Mouse (Mus musculus): ENCODE results near the gene Psmd5. TPM values are rescaled to one million over a fixed set of nuclear protein-coding genes. Genes with fewer than 3 reads are reported as not detected.
A peak's percentile ranks its signal among the peaks of the same experiment; 100 is the strongest.

Gene Psmd5
- polyA plus RNA-seq, 1 experiment from 2014 or later: 88.9 TPM

DNA sequence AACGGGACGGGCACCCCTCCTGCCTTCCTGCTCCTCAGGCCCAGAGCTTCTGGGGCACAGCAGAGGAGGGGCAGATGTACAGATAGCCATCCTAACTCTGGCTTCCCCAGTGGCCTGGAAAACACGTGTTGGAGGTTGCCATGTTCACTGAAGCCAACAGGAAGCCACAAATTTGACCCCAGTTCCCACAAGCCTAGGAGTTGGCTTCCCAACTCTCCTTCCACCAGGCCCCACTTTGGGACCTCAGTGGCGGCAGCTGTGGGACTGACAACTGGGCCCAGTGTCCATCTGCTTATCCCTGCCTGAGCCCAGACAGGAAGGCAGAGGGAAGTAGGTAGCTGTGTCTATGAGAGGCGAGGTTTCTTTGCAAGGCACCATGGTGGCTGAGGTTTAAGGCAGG, 19.2 kb upstream of the Psmd5 start:
- Histone ChIP-seq H3K9me3 (replicated peaks) (no peaks in the 10 kb centered on the region), H3K27me3 (replicated peaks) (no peaks in the 10 kb centered on the region), H3K4me2 (no peak overlapping the region), H3K9ac (replicated peaks) (no peak overlapping the region), H3K4me3 (replicated peaks) (no peak overlapping the region), H3K4me1 (no peaks in the 10 kb centered on the region), H3K27ac (replicated peaks) (no peak overlapping the region), H3K36me3 (no peaks in the 10 kb centered on the region)
- 80% methylated on average over 5 of the region's 5 CpGs for WGBS
- no peak for ATAC-seq (ENCODE audit: low FRiP score)

DNA sequence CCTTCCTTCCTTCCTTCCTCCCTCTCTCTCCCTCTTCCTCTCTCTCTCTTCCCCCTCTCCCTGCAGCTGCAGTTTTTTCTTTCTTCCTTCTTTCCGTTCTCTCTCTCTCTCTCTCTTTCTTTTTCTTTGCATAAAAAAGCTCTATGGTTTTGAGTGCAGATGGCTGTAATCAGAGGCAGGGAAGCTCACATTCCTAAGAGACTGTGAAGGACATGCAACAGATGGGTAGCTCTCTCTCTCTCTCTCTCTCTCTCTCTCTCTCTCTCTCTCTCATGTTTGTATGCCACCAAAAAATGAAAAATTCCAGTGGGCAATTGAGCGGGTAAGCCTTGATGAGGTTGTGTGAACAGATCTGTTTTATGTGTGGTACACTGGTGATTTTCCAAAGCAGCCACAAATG, 9.4 kb upstream of the Psmd5 start:
- Histone ChIP-seq H3K27me3 (replicated peaks) (no peaks in the 10 kb centered on the region), H3K4me2 (no peak overlapping the region), H3K9ac (replicated peaks) (no peak overlapping the region), H3K27ac (replicated peaks) (no peak overlapping the region), H3K4me3 (replicated peaks) (no peak overlapping the region), H3K4me1 (no peaks in the 10 kb centered on the region), H3K36me3 (no peaks in the 10 kb centered on the region), H3K9me3 (replicated peaks) (no peaks in the 10 kb centered on the region)
- WGBS: 86% methylated on average over 2 of the region's 2 CpGs
- ATAC-seq (ENCODE audit: low FRiP score): no peak

DNA sequence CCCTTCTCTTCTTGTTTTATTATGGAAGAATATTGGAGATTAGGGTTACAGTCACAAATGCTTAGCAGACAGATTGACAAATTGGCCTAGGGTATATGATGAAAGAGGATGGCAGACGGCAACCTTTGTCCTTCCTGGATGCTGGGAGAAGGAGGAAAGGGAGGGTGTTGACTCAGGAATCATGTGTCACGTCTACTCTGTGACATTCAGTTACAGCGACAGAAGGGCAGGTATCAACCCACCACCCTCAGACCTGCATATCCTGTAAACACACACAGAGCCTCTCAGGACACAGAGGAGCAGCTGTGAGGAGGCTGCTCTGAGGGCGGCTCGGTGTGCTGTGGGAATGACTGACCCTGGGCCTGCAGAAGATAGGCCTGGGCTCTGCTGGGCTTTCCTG, 8.4 kb upstream of the Psmd5 start:
- no peaks in the 10 kb centered on the region for H3K36me3 ChIP-seq
- H3K27me3 ChIP-seq (replicated peaks): no peaks in the 10 kb centered on the region
- WGBS: 62% methylated on average over 5 of the region's 5 CpGs
- H3K9ac ChIP-seq (replicated peaks): no peak overlapping the region
- ATAC-seq (ENCODE audit: low FRiP score): no peak
- no peaks in the 10 kb centered on the region for H3K9me3 ChIP-seq (replicated peaks)
- no peak overlapping the region for H3K4me2 ChIP-seq
- H3K4me1 ChIP-seq: no peaks in the 10 kb centered on the region
- H3K4me3 ChIP-seq (replicated peaks): no peak overlapping the region
- H3K27ac ChIP-seq (replicated peaks): no peak overlapping the region

DNA sequence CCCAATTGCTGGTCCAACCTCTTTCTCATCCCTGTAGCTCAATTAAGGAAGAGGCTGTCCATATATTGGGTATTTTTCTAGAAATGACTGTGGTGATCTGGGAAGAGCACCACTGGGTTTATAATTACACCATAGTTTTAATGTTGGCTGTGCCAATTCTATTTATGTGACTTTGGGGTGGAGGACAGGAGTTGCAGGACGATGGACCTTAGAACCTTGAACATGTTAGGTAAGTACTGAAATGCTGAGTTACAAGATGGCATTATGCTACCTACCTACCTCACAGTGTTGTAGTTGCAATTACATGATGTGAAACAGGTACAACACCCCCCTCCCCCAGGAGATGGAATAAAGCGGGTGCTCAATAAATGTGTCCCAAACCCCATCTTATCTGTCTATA, 8.0 kb upstream of the Psmd5 start:
- no peaks in the 10 kb centered on the region for H3K36me3 ChIP-seq

DNA sequence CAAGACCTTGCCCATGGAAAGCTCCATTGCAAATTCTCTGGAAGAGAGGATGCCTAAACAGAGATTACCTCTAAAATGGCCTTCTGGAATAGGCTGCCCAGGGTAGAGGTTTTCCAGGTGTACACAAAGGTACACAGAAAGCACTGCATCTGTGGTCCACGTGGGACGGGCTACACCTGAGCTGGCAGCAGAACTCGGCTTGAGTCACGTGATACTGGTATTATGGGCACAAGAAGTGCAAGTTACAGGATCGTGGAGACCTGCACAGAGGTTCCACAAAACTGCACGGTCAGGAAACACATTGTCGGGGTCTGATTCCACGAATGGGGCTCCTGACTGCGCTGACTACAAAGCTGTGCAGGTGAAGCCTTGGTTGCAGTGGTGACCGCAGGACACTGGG, 5.3 kb upstream of the Psmd5 start:
- ATAC-seq (ENCODE audit: low FRiP score): no peak
- no peak overlapping the region for H3K4me2 ChIP-seq
- H3K27me3 ChIP-seq (replicated peaks): peaks cover 4% of the 10 kb centered on the region
- no peak overlapping the region for H3K27ac ChIP-seq (replicated peaks)
- WGBS: 92% methylated on average over 10 of the region's 10 CpGs
- no peaks in the 10 kb centered on the region for H3K4me1 ChIP-seq
- no peaks in the 10 kb centered on the region for H3K36me3 ChIP-seq
- no peak overlapping the region for H3K4me3 ChIP-seq (replicated peaks)
- no peaks in the 10 kb centered on the region for H3K9me3 ChIP-seq (replicated peaks)
- H3K9ac ChIP-seq (replicated peaks): no peak overlapping the region

More for the DNA sequence above, 8.0 kb upstream of the Psmd5 start:
- H3K27ac ChIP-seq (replicated peaks): no peak overlapping the region
- ATAC-seq (ENCODE audit: low FRiP score): no peak
- WGBS: 95% methylated on average over 2 of the region's 2 CpGs
- H3K4me2 ChIP-seq: no peak overlapping the region
- H3K27me3 ChIP-seq (replicated peaks): no peaks in the 10 kb centered on the region
- H3K9ac ChIP-seq (replicated peaks): no peak overlapping the region
- H3K4me1 ChIP-seq: no peaks in the 10 kb centered on the region
- no peaks in the 10 kb centered on the region for H3K9me3 ChIP-seq (replicated peaks)
- no peak overlapping the region for H3K4me3 ChIP-seq (replicated peaks)

DNA sequence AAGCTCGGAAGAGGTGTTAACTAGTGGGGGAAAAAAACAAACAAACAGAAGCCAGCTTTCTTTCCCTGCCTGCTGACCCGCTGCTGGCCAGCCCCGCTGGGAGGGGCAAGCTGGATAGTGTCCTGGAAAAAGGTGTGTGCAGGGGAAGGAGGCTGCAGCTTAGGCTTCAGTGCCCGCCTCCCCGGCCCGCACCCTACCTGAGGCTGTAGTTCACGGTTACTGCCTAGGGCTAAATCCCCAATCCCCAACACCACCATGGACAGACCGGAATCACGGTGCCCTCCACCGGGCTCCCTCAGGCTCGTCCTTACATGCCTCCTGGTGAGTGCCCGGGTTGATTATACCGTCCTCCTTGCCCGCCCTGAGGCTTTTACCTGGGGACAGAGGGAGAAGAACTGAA, 497 bp downstream of the Psmd5 start, which contains the start of gene Cutal:
TSS of gene Cutal (plus strand) at position 126 of the 400 bp plus-strand sequence.
- peaks cover 18% of the 10 kb centered on the region for H3K4me1 ChIP-seq
- 0 out of 2 replicates have a peak within 1 kb of the TSS, but pooled peaks have one; percentile 17 for H3K9ac ChIP-seq (replicated peaks)
- H3K4me2 ChIP-seq: peak within 1 kb of the TSS; percentile 36

DNA sequence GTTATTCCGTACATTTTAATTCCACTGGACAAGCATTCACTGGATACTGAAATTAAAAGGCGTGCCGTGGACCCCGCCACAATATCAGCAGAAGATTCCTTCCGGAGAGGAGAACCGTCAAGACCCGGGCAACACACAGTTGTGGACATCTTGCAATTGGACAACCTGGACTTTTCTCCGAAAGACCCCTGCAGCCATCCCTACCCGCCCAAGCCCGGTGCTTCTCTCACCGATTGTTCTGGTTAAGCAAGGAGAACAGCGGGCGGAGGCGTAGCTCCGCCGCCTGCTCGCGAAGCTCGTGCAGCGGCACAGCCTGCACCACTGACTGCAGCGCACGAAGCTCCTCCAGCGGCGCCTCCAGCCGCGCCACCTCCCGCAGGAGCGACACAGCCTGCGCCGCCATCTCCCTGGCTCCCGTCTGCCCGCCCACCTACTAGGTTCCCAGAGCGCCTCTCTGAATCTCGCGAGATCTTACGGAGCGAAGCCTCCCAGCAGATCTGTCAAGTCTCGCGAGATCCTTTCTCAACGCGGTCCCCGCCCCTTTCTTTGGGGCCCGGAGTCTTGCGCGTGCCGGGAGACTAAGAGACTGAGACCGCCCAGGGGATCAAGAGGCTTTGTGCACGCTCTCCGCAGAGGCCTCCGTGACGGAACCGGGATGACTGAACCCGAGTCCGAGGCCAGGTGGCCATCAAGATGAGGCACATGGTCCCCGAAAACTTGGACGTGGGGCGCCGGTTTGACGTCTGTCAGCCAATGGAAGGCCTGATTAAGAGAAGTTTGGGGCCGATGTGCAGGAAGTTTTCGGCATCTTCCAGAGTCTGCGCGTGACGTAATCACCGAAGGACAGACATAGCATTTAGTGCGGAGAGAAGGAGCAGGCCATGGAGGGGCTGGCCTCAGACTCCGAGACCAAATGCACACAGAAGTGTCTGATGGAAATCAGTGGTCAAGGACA, 4.0 kb downstream of the Psmd5 start:
- Histone ChIP-seq H3K27me3 (replicated peaks) (peaks cover 24% of the 10 kb centered on the region), H3K27ac (replicated peaks) (peak overlapping the region; percentile 93), H3K4me2 (peak overlapping the region; percentile 68), H3K4me3 (replicated peaks) (peak overlapping the region; percentile 93), H3K4me1 (peaks cover 41% of the 10 kb centered on the region), H3K36me3 (peaks cover 4% of the 10 kb centered on the region), H3K9me3 (replicated peaks) (no peaks in the 10 kb centered on the region), H3K9ac (replicated peaks) (peak overlapping the region; percentile 95)
- under 1% methylated on average over 67 of the region's 67 CpGs for WGBS
- ATAC-seq (ENCODE audit: low FRiP score): peak; percentile 99

More for the DNA sequence above, 497 bp downstream of the Psmd5 start, which contains the start of gene Cutal:
- H3K9me3 ChIP-seq (replicated peaks): no peaks in the 10 kb centered on the region
- ATAC-seq (ENCODE audit: low FRiP score): no peak
- no peak within 1 kb of the TSS for H3K27ac ChIP-seq (replicated peaks)
- no peak within 1 kb of the TSS; the same call in 1 of the 2 replicates for H3K4me3 ChIP-seq (replicated peaks)
- H3K27me3 ChIP-seq (replicated peaks): peaks cover 26% of the 10 kb centered on the region
- 2% methylated on average over 14 of the region's 14 CpGs for WGBS
- H3K36me3 ChIP-seq: no peaks in the 10 kb centered on the region

DNA sequence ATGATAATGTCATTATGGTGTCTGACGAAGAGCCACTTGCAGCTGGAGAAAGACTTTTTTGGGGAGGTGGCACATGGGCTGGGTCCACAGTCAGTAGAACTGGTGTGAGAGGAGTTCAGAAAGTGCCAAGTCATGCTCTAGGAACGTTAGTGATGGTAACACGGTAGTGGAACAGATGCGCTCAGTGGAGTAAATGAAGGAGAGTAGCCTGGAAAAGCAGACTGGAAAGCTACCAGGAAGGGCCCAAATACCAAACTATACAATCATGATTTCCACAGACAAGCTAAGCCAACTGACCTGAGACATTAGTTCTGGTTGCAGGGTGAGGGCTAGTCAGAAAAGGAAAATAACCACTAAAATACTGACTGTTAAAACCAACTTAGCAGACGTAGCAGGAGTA, 5.1 kb downstream of the Psmd5 start:
- peaks cover 41% of the 10 kb centered on the region for H3K4me1 ChIP-seq
- no peaks in the 10 kb centered on the region for H3K9me3 ChIP-seq (replicated peaks)
- peak overlapping the region; percentile 40 for H3K9ac ChIP-seq (replicated peaks)
- H3K27me3 ChIP-seq (replicated peaks): peaks cover 18% of the 10 kb centered on the region
- H3K36me3 ChIP-seq: peaks cover 16% of the 10 kb centered on the region
- ATAC-seq (ENCODE audit: low FRiP score): no peak
- peak overlapping the region; percentile 93 for H3K4me3 ChIP-seq (replicated peaks)
- WGBS: 28% methylated on average over 5 of the region's 5 CpGs
- no peak overlapping the region for H3K27ac ChIP-seq (replicated peaks)
- peak overlapping the region; percentile 68 for H3K4me2 ChIP-seq

DNA sequence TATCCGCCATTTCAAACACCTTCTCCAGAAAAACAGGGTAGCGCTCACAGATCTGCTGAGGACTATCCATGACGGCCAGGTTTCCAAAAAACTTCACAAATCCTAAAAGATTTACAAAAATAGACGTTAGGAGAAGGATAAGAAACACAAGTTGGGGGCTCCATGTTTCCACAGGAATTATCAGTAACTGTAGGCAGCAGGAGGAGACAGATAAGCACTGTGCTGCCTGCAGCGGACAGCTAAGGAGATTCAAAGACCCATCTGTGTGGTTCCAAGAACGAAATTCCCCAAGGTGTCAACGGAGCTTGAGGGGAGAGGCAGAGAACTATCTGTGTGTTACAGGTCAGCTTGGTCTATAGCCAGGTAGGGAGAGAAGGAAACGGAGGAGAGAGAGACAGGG, 17.0 kb downstream of the Psmd5 start:
- Histone ChIP-seq H3K27ac (replicated peaks) (no peak overlapping the region), H3K27me3 (replicated peaks) (no peaks in the 10 kb centered on the region), H3K4me1 (no peaks in the 10 kb centered on the region), H3K9me3 (replicated peaks) (no peaks in the 10 kb centered on the region), H3K36me3 (peaks cover 84% of the 10 kb centered on the region), H3K9ac (replicated peaks) (no peak overlapping the region), H3K4me3 (replicated peaks) (no peak overlapping the region), H3K4me2 (no peak overlapping the region)
- WGBS: 93% methylated on average over 8 of the region's 8 CpGs
- no peak for ATAC-seq (ENCODE audit: low FRiP score)

DNA sequence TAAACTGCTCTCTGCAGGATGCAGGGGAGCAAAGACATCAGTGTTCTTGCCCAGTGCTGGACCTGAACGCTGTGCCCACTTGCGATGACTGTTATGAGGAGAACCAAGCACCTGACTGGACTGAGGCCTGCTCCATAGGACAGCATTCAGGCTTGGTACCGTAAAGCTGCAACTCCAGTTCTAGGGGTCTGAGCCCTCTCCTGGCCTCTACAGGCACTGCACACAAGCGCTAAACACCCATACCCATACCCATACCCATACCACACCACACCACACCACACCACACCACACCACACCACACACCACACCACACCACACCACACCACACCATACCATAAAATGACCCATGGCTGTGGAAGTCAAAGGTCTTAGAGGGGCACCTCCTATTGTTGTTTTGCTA, 19.5 kb downstream of the Psmd5 start:
- Histone ChIP-seq H3K9ac (replicated peaks) (no peak overlapping the region), H3K27ac (replicated peaks) (no peak overlapping the region), H3K36me3 (peaks cover 89% of the 10 kb centered on the region), H3K27me3 (replicated peaks) (no peaks in the 10 kb centered on the region), H3K4me1 (no peaks in the 10 kb centered on the region), H3K9me3 (replicated peaks) (no peaks in the 10 kb centered on the region), H3K4me3 (replicated peaks) (no peak overlapping the region), H3K4me2 (no peak overlapping the region)
- ATAC-seq (ENCODE audit: low FRiP score): no peak
- 95% methylated on average over 4 of the region's 4 CpGs for WGBS

DNA sequence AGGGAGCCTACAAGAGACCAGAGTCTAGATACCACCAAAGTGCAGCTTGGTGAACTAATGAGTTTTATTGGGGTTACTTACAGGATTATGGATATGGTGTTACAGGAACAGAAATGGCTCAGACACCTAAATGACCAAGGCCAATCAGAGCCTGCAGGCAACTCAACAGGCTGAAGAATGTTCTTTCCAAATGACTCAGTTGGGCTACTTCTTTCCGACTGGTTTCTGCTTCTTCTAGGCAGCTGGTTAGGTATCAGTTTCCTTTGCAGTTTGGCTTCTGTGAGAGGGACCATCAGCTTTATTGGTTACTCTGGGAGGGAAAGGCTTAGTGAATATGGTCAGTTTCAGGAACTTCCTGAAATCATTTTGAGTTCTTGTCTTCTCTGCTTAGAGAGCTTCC, 27.1 kb downstream of the Psmd5 start:
- no peaks in the 10 kb centered on the region for H3K9me3 ChIP-seq (replicated peaks)
- no peak overlapping the region for H3K27ac ChIP-seq (replicated peaks)
- H3K36me3 ChIP-seq: peaks cover 28% of the 10 kb centered on the region
- H3K4me2 ChIP-seq: no peak overlapping the region
- ATAC-seq (ENCODE audit: low FRiP score): no peak
- H3K4me3 ChIP-seq (replicated peaks): no peak overlapping the region
- WGBS: 100% methylated on average over 1 of the region's 1 CpGs
- no peaks in the 10 kb centered on the region for H3K27me3 ChIP-seq (replicated peaks)
- H3K4me1 ChIP-seq: no peaks in the 10 kb centered on the region
- no peak overlapping the region for H3K9ac ChIP-seq (replicated peaks)
